Mouse (Mus musculus) kidney, embryonic 14.5 days (tissue): ENCODE results near the gene 2810006K23Rik. TPM values are rescaled to one million over a fixed set of nuclear protein-coding genes. Genes with fewer than 3 reads are reported as not detected.
"Not testable (repeated sequence)": the region's sequence is repeated elsewhere in the genome, so short reads cannot be mapped to it uniquely, and the experiment has no call there.

Source experiments
- ATAC-seq: fragments of 200-750 bp; cut with Nextera tagmentation; 2 replicates; pipeline ENCODE4 v1.8.0; 2017; ENCODE audit warnings: moderate number of reproducible peaks, mild to moderate bottlenecking, moderate TSS enrichment, moderate library complexity; ENCODE audit not compliant: low FRiP score, low TSS enrichment
- H3K27ac ChIP-seq: fragments of 300-500 bp; sonication (generic); 2 replicates; pipeline ENCODE4 v1.5.1; 2014; ENCODE audit warnings: low read depth, mild to moderate bottlenecking, low read length, moderate library complexity, mixed read lengths
- H3K27me3 ChIP-seq: fragments of 300-500 bp; sonication (generic); 2 replicates; pipeline ENCODE4 v1.6.1; 2014; ENCODE audit warnings: mild to moderate bottlenecking, low read length; ENCODE audit not compliant: control insufficient read depth, insufficient read depth
- H3K36me3 ChIP-seq: fragments of 300-500 bp; sonication (generic); 2 replicates; pipeline ENCODE4 v1.6.1; 2014; ENCODE audit warnings: low read length, mixed read lengths; ENCODE audit not compliant: control insufficient read depth, insufficient read depth
- H3K4me1 ChIP-seq: fragments of 300-500 bp; sonication (generic); 2 replicates; pipeline ENCODE4 v1.6.1; 2014; ENCODE audit warnings: low read length, mixed read lengths; ENCODE audit not compliant: control insufficient read depth, insufficient read depth
- H3K4me2 ChIP-seq: fragments of 300-500 bp; sonication (generic); replicated peaks from 2 replicates; pipeline ENCODE4 v1.6.1; 2014; ENCODE audit warnings: low read depth, mild to moderate bottlenecking, low read length
- H3K4me3 ChIP-seq: fragments of 300-500 bp; sonication (generic); 2 replicates; pipeline ENCODE4 v1.5.1; 2014; ENCODE audit warnings: mild to moderate bottlenecking, low read length
- H3K9ac ChIP-seq: fragments of 300-500 bp; sonication (generic); 2 replicates; pipeline ENCODE4 v1.6.1; 2014; ENCODE audit warnings: low read depth, mild to moderate bottlenecking, low read length, moderate library complexity
- H3K9me3 ChIP-seq: fragments of 300-500 bp; sonication (generic); 2 replicates; pipeline ENCODE4 v1.6.1; 2016; ENCODE audit warnings: low read length; ENCODE audit not compliant: control insufficient read depth
- WGBS: fragments of 180-500 bp; shearing (Covaris S2); extraction: QIAGEN DNeasy Blood & Tissue Kit; methylation state at CpG from one replicate; pipeline ENCODE4 v1.1.7; 2014; 5-methylcytosine and 5-hydroxymethylcytosine counted together
- polyA plus RNA-seq: library from polyadenylated mRNA; unstranded; fragments of >200 nt; fragmentation: Nextera tagmentation; extraction: Ambion mirVana; gene quantifications from 2 replicates; pipeline ENCODE4 v1.2.1, GENCODE M21; 2014

2810006K23Rik gene
- polyA plus RNA-seq, 1 experiment from 2014 or later, result 12.5 TPM

DNA sequence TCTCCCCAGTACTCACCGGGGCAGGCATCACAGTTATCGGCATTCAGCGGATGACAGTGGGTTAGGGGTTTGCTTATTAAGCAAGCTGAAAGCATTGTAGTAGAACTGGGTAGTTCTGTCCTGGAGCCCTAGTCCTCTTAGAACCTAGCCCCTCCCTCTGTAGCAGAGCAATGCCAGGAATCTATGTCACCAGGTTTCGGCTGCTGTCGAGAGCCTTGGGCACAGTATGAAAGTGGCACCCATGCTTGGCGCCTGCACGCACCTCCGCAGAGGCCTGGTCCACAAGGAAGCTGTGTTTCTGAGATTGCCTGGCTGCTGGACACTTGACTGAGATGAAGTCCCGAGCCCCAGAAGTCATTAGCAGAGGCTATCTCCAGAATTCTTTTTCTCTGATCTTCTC is 9.2 kb downstream of the 2810006K23Rik start:
- H3K36me3 ChIP-seq, result no peaks in the 10 kb centered on the region
- no peak for ATAC-seq
- H3K4me2 ChIP-seq, result no peak overlapping the region
- H3K9ac ChIP-seq, result no peak overlapping the region
- H3K4me3 ChIP-seq, result no peak overlapping the region
- H3K27me3 ChIP-seq, result no peaks in the 10 kb centered on the region
- H3K9me3 ChIP-seq, result no peaks in the 10 kb centered on the region
- 89% methylated on average over 9 of the region's 9 CpGs for WGBS
- no peak overlapping the region for H3K27ac ChIP-seq
- peaks cover 11% of the 10 kb centered on the region; the same call in 1 of the 2 replicates for H3K4me1 ChIP-seq

GRCm38 (mm10) chr5:124337909-124338308 is 10.0 kb downstream of the 2810006K23Rik start:
- 0 out of 2 replicates have a peak overlapping the region, but pooled peaks have one; percentile 17 for H3K27ac ChIP-seq
- ATAC-seq, result 0 out of 2 replicates have a peak, but pooled peaks have one; percentile 3
- H3K4me3 ChIP-seq, result no peak overlapping the region
- WGBS, result 20% methylated on average over 9 of the region's 9 CpGs
- no peaks in the 10 kb centered on the region for H3K27me3 ChIP-seq
- no peak overlapping the region for H3K9ac ChIP-seq
- peaks cover 11% of the 10 kb centered on the region; the same call in 1 of the 2 replicates for H3K4me1 ChIP-seq
- H3K9me3 ChIP-seq, result no peaks in the 10 kb centered on the region
- H3K4me2 ChIP-seq, result no peak overlapping the region
- no peaks in the 10 kb centered on the region for H3K36me3 ChIP-seq

DNA sequence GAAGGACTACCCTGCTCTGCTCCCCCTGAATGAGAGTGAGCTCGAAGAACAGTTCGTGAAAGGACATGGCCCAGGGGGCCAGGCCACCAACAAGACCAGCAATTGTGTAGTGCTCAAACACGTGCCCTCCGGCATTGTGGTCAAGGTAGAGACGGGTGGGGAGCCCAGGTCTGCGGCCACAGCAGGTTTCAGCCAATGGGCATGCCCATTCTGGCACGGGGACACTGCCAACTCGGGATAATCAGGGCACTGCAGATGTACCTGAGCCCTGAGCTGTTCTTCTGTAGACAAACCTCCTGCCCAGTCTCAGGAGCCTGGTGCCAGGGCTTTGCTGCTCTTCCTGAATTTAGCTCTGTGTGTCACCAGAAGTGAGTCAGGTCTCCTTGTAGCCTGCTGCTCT is 10.9 kb downstream of the 2810006K23Rik start:
- Histone ChIP-seq H3K27me3 (no peaks in the 10 kb centered on the region), H3K9ac (no peak overlapping the region), H3K4me1 (peaks cover 9% of the 10 kb centered on the region; the same call in 1 of the 2 replicates), H3K9me3 (no peaks in the 10 kb centered on the region), H3K4me2 (no peak overlapping the region), H3K27ac (no peak overlapping the region), H3K36me3 (no peaks in the 10 kb centered on the region), H3K4me3 (no peak overlapping the region)
- ATAC-seq, result no peak
- 92% methylated on average over 8 of the region's 8 CpGs for WGBS

DNA sequence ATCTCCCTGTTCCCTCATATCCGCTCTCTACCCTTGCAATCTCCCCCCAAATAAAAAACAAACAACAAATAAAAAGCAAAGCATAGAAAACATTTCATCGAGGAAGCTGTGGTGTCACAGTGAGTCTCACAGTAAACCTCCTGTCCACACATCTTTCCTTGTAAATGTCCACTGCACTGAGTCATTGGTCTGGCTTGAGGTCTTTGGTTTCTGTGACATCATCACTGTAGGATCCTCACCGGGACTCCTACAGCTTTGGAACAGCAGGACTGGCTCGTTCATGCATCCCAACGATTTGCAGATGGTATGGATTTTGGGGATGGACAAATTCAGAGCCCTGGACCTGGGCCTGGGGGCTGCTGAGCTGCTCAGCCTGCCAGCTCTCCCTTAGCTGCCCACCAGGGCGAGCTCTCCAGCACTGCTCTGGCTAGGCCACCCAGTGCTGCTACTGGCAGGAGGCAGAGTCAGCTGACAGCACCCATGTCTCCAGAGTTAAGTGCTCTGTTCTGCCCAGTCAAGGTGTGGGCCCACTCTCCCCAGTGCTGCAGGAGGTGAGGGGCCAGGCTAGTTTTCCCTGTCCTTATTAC is 14.0 kb downstream of the 2810006K23Rik start:
- not testable (repeated sequence) for H3K4me2 ChIP-seq, H3K27me3 ChIP-seq, H3K27ac ChIP-seq, H3K9me3 ChIP-seq, H3K4me3 ChIP-seq, H3K9ac ChIP-seq, H3K4me1 ChIP-seq
- ATAC-seq, result 0 out of 2 replicates have a peak, but pooled peaks have one; percentile 50
- 64% methylated on average over 6 of the region's 6 CpGs for WGBS
- H3K36me3 ChIP-seq, result peaks cover 22% of the 10 kb centered on the region

- Histone ChIP-seq H3K4me3 (no peak overlapping the region), H3K27ac (no peak overlapping the region), H3K36me3 (peaks cover 27% of the 10 kb centered on the region), H3K9me3 (no peaks in the 10 kb centered on the region), H3K9ac (no peak overlapping the region), H3K4me1 (0 out of 2 replicates have a peak, but pooled peaks cover under 1% of the 10 kb centered on the region), H3K27me3 (no peaks in the 10 kb centered on the region), H3K4me2 (no peak overlapping the region)
- WGBS, result 79% methylated on average over 8 of the region's 8 CpGs
- no peak for ATAC-seq
These were observed 15.0 kb downstream of the 2810006K23Rik start for GRCm38 (mm10) chr5:124342897-124343296.

DNA sequence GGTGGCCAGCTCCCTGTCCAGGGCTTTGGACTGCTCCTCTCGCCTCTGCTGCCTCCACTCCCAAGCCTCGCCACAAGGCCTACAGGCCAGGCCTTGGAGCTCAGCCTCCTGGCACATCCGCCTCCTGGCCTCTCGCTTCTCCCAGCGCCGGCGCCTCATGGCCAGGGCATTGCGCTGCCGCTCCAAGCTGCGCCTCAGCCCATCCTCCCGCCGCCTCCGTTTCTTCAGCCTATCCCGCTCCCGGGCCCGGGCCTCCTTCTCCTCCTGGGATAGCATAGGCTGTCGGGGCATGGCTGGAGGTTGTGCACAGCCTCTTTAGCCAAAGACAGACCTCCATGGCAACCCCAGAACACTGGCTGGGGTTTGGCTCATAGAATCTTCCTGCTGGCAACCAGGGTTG is 21.3 kb downstream of the 2810006K23Rik start:
- H3K27me3 ChIP-seq, result no peaks in the 10 kb centered on the region
- no peak overlapping the region for H3K27ac ChIP-seq
- H3K36me3 ChIP-seq, result peaks cover 47% of the 10 kb centered on the region
- H3K4me2 ChIP-seq, result no peak overlapping the region
- ATAC-seq, result no peak
- H3K4me3 ChIP-seq, result no peak overlapping the region
- WGBS, result 92% methylated on average over 17 of the region's 17 CpGs
- H3K9ac ChIP-seq, result no peak overlapping the region
- no peaks in the 10 kb centered on the region for H3K9me3 ChIP-seq
- H3K4me1 ChIP-seq, result peaks cover 11% of the 10 kb centered on the region

- H3K9me3 ChIP-seq, result no peaks in the 10 kb centered on the region
- no peak overlapping the region for H3K27ac ChIP-seq
- peak overlapping the region; percentile 23; the same call in 1 of the 2 replicates for H3K9ac ChIP-seq
- H3K4me2 ChIP-seq, result no peak overlapping the region; the same call in 1 of the 2 replicates
- ATAC-seq, result no peak
- no peak overlapping the region for H3K4me3 ChIP-seq
- WGBS, result 79% methylated on average over 2 of the region's 2 CpGs
- no peaks in the 10 kb centered on the region for H3K27me3 ChIP-seq
- H3K4me1 ChIP-seq, result peaks cover 11% of the 10 kb centered on the region
- peaks cover 38% of the 10 kb centered on the region for H3K36me3 ChIP-seq
These were observed 22.5 kb downstream of the 2810006K23Rik start for GRCm38 (mm10) chr5:124350350-124350749.

- WGBS, result 15% methylated on average over 7 of the region's 7 CpGs
These were observed 23.2 kb downstream of the 2810006K23Rik start for GRCm38 (mm10) chr5:124351111-124351560.

DNA sequence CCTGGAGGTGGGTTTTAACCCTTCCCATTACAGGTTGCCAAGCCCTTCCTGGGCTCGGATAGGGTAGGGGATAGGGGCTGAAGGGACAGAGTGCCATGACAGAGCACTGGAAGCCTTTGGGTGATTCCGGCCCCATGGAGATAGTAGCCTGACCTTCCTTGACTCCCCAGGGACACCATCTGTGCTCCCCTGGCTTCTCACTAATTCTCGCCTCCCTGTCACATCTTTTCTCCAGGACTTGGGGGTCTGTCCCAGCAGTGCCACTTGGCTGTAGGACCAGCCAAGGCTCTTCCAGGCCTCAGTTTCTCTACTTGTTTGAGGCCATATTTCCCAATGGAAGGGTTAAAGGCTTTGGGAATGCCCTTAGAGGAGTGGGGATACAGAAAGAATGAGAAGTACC is 23.7 kb downstream of the 2810006K23Rik start:
- Histone ChIP-seq H3K4me2 (peak overlapping the region; percentile 79), H3K36me3 (peaks cover 31% of the 10 kb centered on the region), H3K9ac (peak overlapping the region; percentile 100), H3K9me3 (no peaks in the 10 kb centered on the region), H3K27me3 (no peaks in the 10 kb centered on the region), H3K4me3 (peak overlapping the region; percentile 96), H3K27ac (peak overlapping the region; percentile 99), H3K4me1 (peaks cover 14% of the 10 kb centered on the region)
- ATAC-seq, result no peak
- WGBS, result 36% methylated on average over 3 of the region's 3 CpGs

More at GRCm38 (mm10) chr5:124351111-124351560, 23.2 kb downstream of the 2810006K23Rik start:
- peak overlapping the region; percentile 100 for H3K9ac ChIP-seq
- H3K4me2 ChIP-seq, result peak overlapping the region; percentile 79
- no peaks in the 10 kb centered on the region for H3K27me3 ChIP-seq
- peaks cover 14% of the 10 kb centered on the region for H3K4me1 ChIP-seq
- H3K9me3 ChIP-seq, result no peaks in the 10 kb centered on the region
- peak; percentile 22; the same call in 1 of the 2 replicates for ATAC-seq
- peaks cover 36% of the 10 kb centered on the region for H3K36me3 ChIP-seq
- H3K27ac ChIP-seq, result peak overlapping the region; percentile 99
- peak overlapping the region; percentile 96 for H3K4me3 ChIP-seq
